Mouse (Mus musculus): ENCODE data around the gene Ubxn1. TPM values are rescaled to one million over a fixed set of nuclear protein-coding genes. Genes with fewer than 3 reads are reported as not detected.

The Ubxn1 gene
- polyA plus RNA-seq, 1 experiment from 2014 or later = 135 TPM

- Histone ChIP-seq H3K36me3 (peaks cover 36% of the 10 kb centered on the region), H3K4me1 (peaks cover 43% of the 10 kb centered on the region), H3K4me3 (peak overlapping the region; percentile 67), H3K4me2 (peak overlapping the region; percentile 85), H3K27ac (peak overlapping the region; percentile 61), H3K9ac (peak overlapping the region; percentile 78), H3K9me3 (replicated peaks) (no peaks in the 10 kb centered on the region), H3K27me3 (replicated peaks) (no peaks in the 10 kb centered on the region)
- WGBS (ENCODE audit: insufficient replicate concordance) = 25% methylated on average over 29 of the region's 29 CpGs
- ATAC-seq = peak; percentile 77
Measured at GRCm38 (mm10) chr19:8839908-8840791, 31.1 kb upstream of the Ubxn1 start.

- no peak for ATAC-seq
- H3K36me3 ChIP-seq = peaks cover 34% of the 10 kb centered on the region
- peak overlapping the region; percentile 78 for H3K9ac ChIP-seq
- peak overlapping the region; percentile 61; the same call in 1 of the 2 replicates for H3K27ac ChIP-seq
- no peaks in the 10 kb centered on the region for H3K9me3 ChIP-seq (replicated peaks)
- H3K27me3 ChIP-seq (replicated peaks) = no peaks in the 10 kb centered on the region
- WGBS (ENCODE audit: insufficient replicate concordance) = 74% methylated on average over 7 of the region's 7 CpGs
- peak overlapping the region; percentile 85 for H3K4me2 ChIP-seq
- peak overlapping the region; percentile 67 for H3K4me3 ChIP-seq
- H3K4me1 ChIP-seq = peaks cover 43% of the 10 kb centered on the region
Measured at GRCm38 (mm10) chr19:8841012-8841411, 30.3 kb upstream of the Ubxn1 start.

GRCm38 (mm10) chr19:8842961-8843360, 28.3 kb upstream of the Ubxn1 start:
- Histone ChIP-seq H3K9ac (no peak overlapping the region), H3K4me2 (no peak overlapping the region), H3K4me1 (peaks cover 36% of the 10 kb centered on the region), H3K27ac (no peak overlapping the region), H3K27me3 (replicated peaks) (no peaks in the 10 kb centered on the region), H3K9me3 (replicated peaks) (no peaks in the 10 kb centered on the region), H3K4me3 (no peak overlapping the region), H3K36me3 (peaks cover 49% of the 10 kb centered on the region)
- 74% methylated on average over 6 of the region's 6 CpGs for WGBS (ENCODE audit: insufficient replicate concordance)
- ATAC-seq = no peak

- H3K27me3 ChIP-seq (replicated peaks) = no peaks in the 10 kb centered on the region
- no peak for ATAC-seq
- H3K4me2 ChIP-seq = no peak overlapping the region
- 64% methylated on average over 5 of the region's 5 CpGs for WGBS (ENCODE audit: insufficient replicate concordance)
- H3K27ac ChIP-seq = no peak overlapping the region
- peaks cover 20% of the 10 kb centered on the region for H3K4me1 ChIP-seq
- H3K9ac ChIP-seq = no peak overlapping the region
- H3K4me3 ChIP-seq = no peak overlapping the region
- no peaks in the 10 kb centered on the region for H3K9me3 ChIP-seq (replicated peaks)
- H3K36me3 ChIP-seq = peaks cover 57% of the 10 kb centered on the region
Measured at GRCm38 (mm10) chr19:8844371-8845129, 26.7 kb upstream of the Ubxn1 start.

- no peaks in the 10 kb centered on the region for H3K9me3 ChIP-seq (replicated peaks)
- H3K4me1 ChIP-seq = peaks cover 2% of the 10 kb centered on the region; the same call in 1 of the 2 replicates
- no peak overlapping the region for H3K4me3 ChIP-seq
- 77% methylated on average over 5 of the region's 5 CpGs for WGBS (ENCODE audit: insufficient replicate concordance)
- H3K4me2 ChIP-seq = no peak overlapping the region
- no peak for ATAC-seq
- no peak overlapping the region for H3K9ac ChIP-seq
- H3K27me3 ChIP-seq (replicated peaks) = 0 out of 2 replicates have a peak, but pooled peaks cover 4% of the 10 kb centered on the region
- H3K36me3 ChIP-seq = peaks cover 41% of the 10 kb centered on the region
- H3K27ac ChIP-seq = no peak overlapping the region
Measured at GRCm38 (mm10) chr19:8848356-8848755, 22.9 kb upstream of the Ubxn1 start.

- 42% methylated on average over 7 of the region's 7 CpGs for WGBS (ENCODE audit: insufficient replicate concordance)
- Histone ChIP-seq H3K9ac (no peak within 1 kb of the TSS), H3K9me3 (replicated peaks) (no peaks in the 10 kb centered on the region), H3K4me1 (peaks cover 2% of the 10 kb centered on the region; the same call in 1 of the 2 replicates), H3K27ac (no peak within 1 kb of the TSS), H3K4me3 (no peak within 1 kb of the TSS), H3K4me2 (no peak within 1 kb of the TSS), H3K27me3 (replicated peaks) (0 out of 2 replicates have a peak, but pooled peaks cover 4% of the 10 kb centered on the region), H3K36me3 (peaks cover 33% of the 10 kb centered on the region)
- ATAC-seq = 0 out of 2 replicates have a peak, but pooled peaks have one; percentile 32
Measured at GRCm38 (mm10) chr19:8850402-8850901, 20.8 kb upstream of the Ubxn1 start, which contains the start of gene Lrrn4cl. Gene Lrrn4cl (plus strand): TSS chr19:8850768.

GRCm38 (mm10) chr19:8851639-8852038, 19.7 kb upstream of the Ubxn1 start:
- no peak overlapping the region for H3K4me3 ChIP-seq
- no peak for ATAC-seq
- H3K9ac ChIP-seq = no peak overlapping the region
- H3K4me2 ChIP-seq = no peak overlapping the region
- H3K9me3 ChIP-seq (replicated peaks) = no peaks in the 10 kb centered on the region
- H3K27ac ChIP-seq = no peak overlapping the region
- peaks cover 2% of the 10 kb centered on the region; the same call in 1 of the 2 replicates for H3K4me1 ChIP-seq
- 43% methylated on average over 7 of the region's 7 CpGs for WGBS (ENCODE audit: insufficient replicate concordance)
- H3K36me3 ChIP-seq = peaks cover 21% of the 10 kb centered on the region
- 0 out of 2 replicates have a peak, but pooled peaks cover 7% of the 10 kb centered on the region for H3K27me3 ChIP-seq (replicated peaks)

- peaks cover 2% of the 10 kb centered on the region; the same call in 1 of the 2 replicates for H3K4me1 ChIP-seq
- no peak overlapping the region for H3K9ac ChIP-seq
- no peak for ATAC-seq
- H3K4me3 ChIP-seq = no peak overlapping the region
- 0 out of 2 replicates have a peak, but pooled peaks cover 7% of the 10 kb centered on the region for H3K27me3 ChIP-seq (replicated peaks)
- H3K9me3 ChIP-seq (replicated peaks) = no peaks in the 10 kb centered on the region
- 49% methylated on average over 10 of the region's 10 CpGs for WGBS (ENCODE audit: insufficient replicate concordance)
- H3K4me2 ChIP-seq = no peak overlapping the region
- H3K27ac ChIP-seq = no peak overlapping the region
- peaks cover 14% of the 10 kb centered on the region for H3K36me3 ChIP-seq
Measured at GRCm38 (mm10) chr19:8852236-8852928, 18.9 kb upstream of the Ubxn1 start.

- no peaks in the 10 kb centered on the region for H3K9me3 ChIP-seq (replicated peaks)
- no peak overlapping the region for H3K9ac ChIP-seq
- WGBS (ENCODE audit: insufficient replicate concordance) = 71% methylated on average over 3 of the region's 3 CpGs
- peaks cover 2% of the 10 kb centered on the region; the same call in 1 of the 2 replicates for H3K4me1 ChIP-seq
- no peak overlapping the region for H3K27ac ChIP-seq
- peaks cover 7% of the 10 kb centered on the region for H3K36me3 ChIP-seq
- ATAC-seq = no peak
- 0 out of 2 replicates have a peak, but pooled peaks cover 7% of the 10 kb centered on the region for H3K27me3 ChIP-seq (replicated peaks)
- H3K4me3 ChIP-seq = no peak overlapping the region
- no peak overlapping the region for H3K4me2 ChIP-seq
Measured at GRCm38 (mm10) chr19:8853117-8853516, 18.2 kb upstream of the Ubxn1 start.

- H3K36me3 ChIP-seq = no peaks in the 10 kb centered on the region
- H3K4me2 ChIP-seq = no peak overlapping the region
Measured at GRCm38 (mm10) chr19:8857689-8858088, 13.6 kb upstream of the Ubxn1 start.

GRCm38 (mm10) chr19:8859018-8859417, 12.3 kb upstream of the Ubxn1 start:
- 7% methylated on average over 1 of the region's 1 CpGs for WGBS (ENCODE audit: insufficient replicate concordance)
- peak; percentile 42; the same call in 1 of the 2 replicates for ATAC-seq
- H3K4me3 ChIP-seq = no peak overlapping the region
- no peaks in the 10 kb centered on the region for H3K36me3 ChIP-seq
- no peaks in the 10 kb centered on the region for H3K9me3 ChIP-seq (replicated peaks)
- H3K4me2 ChIP-seq = no peak overlapping the region
- H3K27me3 ChIP-seq (replicated peaks) = 0 out of 2 replicates have a peak, but pooled peaks cover 3% of the 10 kb centered on the region
- H3K27ac ChIP-seq = no peak overlapping the region
- H3K4me1 ChIP-seq = no peaks in the 10 kb centered on the region
- no peak overlapping the region for H3K9ac ChIP-seq

More at GRCm38 (mm10) chr19:8857689-8858088, 13.6 kb upstream of the Ubxn1 start:
- 0 out of 2 replicates have a peak, but pooled peaks cover 3% of the 10 kb centered on the region for H3K27me3 ChIP-seq (replicated peaks)
- ATAC-seq = no peak
- H3K9me3 ChIP-seq (replicated peaks) = no peaks in the 10 kb centered on the region
- no peak overlapping the region for H3K4me3 ChIP-seq
- no peak overlapping the region for H3K9ac ChIP-seq
- no peak overlapping the region for H3K27ac ChIP-seq
- 24% methylated on average over 4 of the region's 4 CpGs for WGBS (ENCODE audit: insufficient replicate concordance)
- H3K4me1 ChIP-seq = no peaks in the 10 kb centered on the region

Data from liver, embryonic 12.5 days (tissue).